Mouse (Mus musculus): ENCODE measurements around the gene Dnajc1. TPM values are rescaled to one million over a fixed set of nuclear protein-coding genes. Genes with fewer than 3 reads are reported as not detected.
A peak's percentile ranks its signal among the peaks of the same experiment; 100 is the strongest.

Dnajc1 gene
- total RNA-seq, 2 experiments from 2014 or later, result 10.6 to 28.9 TPM

GRCm38 (mm10) chr2:18202923-18203322 is 189.7 kb downstream of the Dnajc1 start:
- ATAC-seq (ENCODE audit: poor library complexity, severe bottlenecking), result no peak

- ATAC-seq (ENCODE audit: poor library complexity, severe bottlenecking), result no peak
These were observed 190.7 kb downstream of the Dnajc1 start for GRCm38 (mm10) chr2:18201820-18202462.

- no peak for ATAC-seq (ENCODE audit: poor library complexity, severe bottlenecking)
These were observed 196.8 kb downstream of the Dnajc1 start for GRCm38 (mm10) chr2:18195691-18196396.

GRCm38 (mm10) chr2:18195285-18195684 is 197.3 kb downstream of the Dnajc1 start:
- no peak for ATAC-seq (ENCODE audit: poor library complexity, severe bottlenecking)

- no peak for ATAC-seq (ENCODE audit: poor library complexity, severe bottlenecking)
These were observed 204.3 kb downstream of the Dnajc1 start for GRCm38 (mm10) chr2:18188367-18188766.

- ATAC-seq (ENCODE audit: poor library complexity, severe bottlenecking), result no peak
These were observed 209.6 kb downstream of the Dnajc1 start for GRCm38 (mm10) chr2:18183079-18183478.

GRCm38 (mm10) chr2:18181631-18182030 is 211.0 kb downstream of the Dnajc1 start:
- ATAC-seq (ENCODE audit: poor library complexity, severe bottlenecking), result no peak

- no peak for ATAC-seq (ENCODE audit: poor library complexity, severe bottlenecking)
These were observed 212.3 kb downstream of the Dnajc1 start for GRCm38 (mm10) chr2:18180323-18180722.

- ATAC-seq (ENCODE audit: poor library complexity, severe bottlenecking), result peak; percentile 73
These were observed 216.4 kb downstream of the Dnajc1 start for GRCm38 (mm10) chr2:18176235-18176634.

GRCm38 (mm10) chr2:18175234-18175633 is 217.4 kb downstream of the Dnajc1 start:
- ATAC-seq (ENCODE audit: poor library complexity, severe bottlenecking), result no peak

- no peak for ATAC-seq (ENCODE audit: poor library complexity, severe bottlenecking)
These were observed 223.3 kb downstream of the Dnajc1 start for GRCm38 (mm10) chr2:18169174-18169948.

- no peak for ATAC-seq (ENCODE audit: poor library complexity, severe bottlenecking)
These were observed 227.1 kb downstream of the Dnajc1 start for GRCm38 (mm10) chr2:18165511-18165910.

- ATAC-seq (ENCODE audit: poor library complexity, severe bottlenecking), result no peak
These were observed 231.6 kb downstream of the Dnajc1 start for GRCm38 (mm10) chr2:18160992-18161391.

GRCm38 (mm10) chr2:18159426-18159825 is 233.2 kb downstream of the Dnajc1 start:
- no peak for ATAC-seq (ENCODE audit: poor library complexity, severe bottlenecking)

- ATAC-seq (ENCODE audit: poor library complexity, severe bottlenecking), result no peak
These were observed 236.5 kb downstream of the Dnajc1 start for GRCm38 (mm10) chr2:18156131-18156530.

Data from megakaryocyte, adult 5-6 weeks (primary cell).